ENCODE assay signal across 21 mouse cellular contexts in the genomic region with DNA sequence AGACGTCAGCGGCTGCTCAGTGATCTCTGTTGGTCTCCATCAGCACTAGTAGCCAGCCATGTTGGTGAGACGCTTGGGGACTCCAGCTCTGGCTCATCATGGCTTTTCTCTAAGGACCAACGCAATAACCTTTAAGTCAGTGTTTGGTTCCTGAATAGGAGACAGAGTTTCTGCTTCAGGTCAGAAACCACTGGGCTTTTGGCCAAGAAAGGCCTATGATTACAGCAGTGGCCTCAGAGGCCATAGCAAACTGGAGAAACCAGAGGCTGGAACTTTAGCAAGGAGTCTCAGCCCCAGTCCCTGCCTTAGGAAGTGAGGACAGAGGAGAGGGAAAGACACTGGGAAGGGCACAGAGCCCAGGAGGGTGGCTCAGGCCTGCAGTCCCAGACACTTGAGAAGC. TPM values are rescaled to one million over a fixed set of nuclear protein-coding genes. Genes with fewer than 3 reads are reported as not detected.
DNase-seq lines count a peak whose midpoint lies in the region; TF ChIP-seq lines count a peak whose summit lies in the region.
"Had no signal": no experiment of that assay in that cellular context is flagged by ENCODE, and none has a peak within 500 bp of the region (broad histone marks: within the 10 kb centered on the region; RNA-seq: fewer than 3 reads in every experiment).

No protein-coding gene starts in this region.

- no peak for TF ChIP-seq CTCF in kidney, adult 2 months (conservative IDR thresholded peaks at IDR 0.05; ENCODE audit: insufficient read depth, insufficient read length, low read depth, low read length)
- TF ChIP-seq CTCF in lung, adult 2 months (IDR thresholded peaks at IDR 0.05; ENCODE audit: insufficient read depth, low read length) = no peak

- no peak for TF ChIP-seq POLR2A in kidney, adult 2 months (IDR thresholded peaks at IDR 0.05; ENCODE audit: low read depth, low read length)
- no peak for TF ChIP-seq POLR2A in lung, adult 2 months (IDR thresholded peaks at IDR 0.05; ENCODE audit: borderline replicate concordance, extremely low read depth, low read depth, low read length)

- no peaks in the 10 kb centered on the region for H3K36me3 ChIP-seq in kidney, adult 2 months (ENCODE audit: control insufficient read depth, insufficient read depth, low read length)
- H3K36me3 ChIP-seq: intestine, embryonic 15.5 days; limb, embryonic 15.5 days; midbrain, embryonic 10.5 days; neural tube, embryonic 13.5 days had no signal

- peak; percentile 64 for DNase-seq in adrenal gland, postnatal 10 days
- no peak for DNase-seq in adrenal gland, adult 8-10 months
- DNase-seq in kidney, adult 2 months = peak; percentile 69
- DNase-seq in kidney, adult 11 months = no peak
- peak; percentile 50 for DNase-seq in lung, postnatal 36 days
- DNase-seq in lung, adult 2 months = no peak
- no peak for DNase-seq in urinary bladder, postnatal 14 days (ENCODE audit: low spot score)
- no peak for DNase-seq in right cerebral cortex, adult 2 months (ENCODE audit: low spot score in 2 of 2)
- DNase-seq: cerebellum, adult 8-10 months; gastrocnemius, postnatal 36 days; left cerebral cortex, postnatal 4 days; retina, postnatal 1 day; thymus, adult 18-20 months; thymus, postnatal 4 days had no signal

- H3K27ac ChIP-seq in kidney, adult 2 months (ENCODE audit: insufficient read depth, low read depth, low read length) = no peak overlapping the region
- H3K27ac ChIP-seq: forebrain, embryonic 13.5 days; intestine, embryonic 15.5 days; left cerebral cortex, adult 2 months; limb, embryonic 15.5 days; midbrain, embryonic 10.5 days; neural tube, embryonic 13.5 days had no signal

- no peaks in the 10 kb centered on the region for H3K4me1 ChIP-seq in kidney, adult 2 months (ENCODE audit: control insufficient read depth, insufficient read depth, low read length)
- H3K4me1 ChIP-seq in lung, adult 2 months (ENCODE audit: control insufficient read depth, insufficient read depth, low read length) = peaks cover 3% of the 10 kb centered on the region; the same call in 1 of the 2 replicates
- H3K4me1 ChIP-seq: forebrain, embryonic 13.5 days; neural tube, embryonic 13.5 days had no signal

- 74% methylated on average over 4 of the region's 4 CpGs for WGBS in kidney, adult 2 months
- 83% methylated on average over 4 of the region's 4 CpGs for WGBS in lung, adult 2 months

- H3K4me3 ChIP-seq in kidney, adult 2 months (ENCODE audit: insufficient read depth, low read depth, low read length) = no peak overlapping the region
- no peak overlapping the region for H3K4me3 ChIP-seq in lung, adult 2 months (replicated peaks; ENCODE audit: extremely low read depth, low read depth, low read length)
- H3K4me3 ChIP-seq: forebrain, embryonic 13.5 days; intestine, embryonic 15.5 days; left cerebral cortex, adult 2 months; limb, embryonic 15.5 days; midbrain, embryonic 10.5 days; myocyte; neural tube, embryonic 13.5 days had no signal

- no peaks in the 10 kb centered on the region for H3K27me3 ChIP-seq in kidney, adult 2 months (replicated peaks; ENCODE audit: control insufficient read depth, insufficient read depth, low read length)
- H3K27me3 ChIP-seq: forebrain, embryonic 13.5 days; intestine, embryonic 15.5 days; limb, embryonic 15.5 days; neural tube, embryonic 13.5 days had no signal

RNA-seq across cellular contexts. Expression of gene Furin, which starts 15.3 kb away (rescaled TPM):
- 100 to 1,000 TPM; 113 to 129 TPM for total RNA-seq in adrenal gland, postnatal 10 days (2021)
- total RNA-seq in adrenal gland, adult 8-10 months (2022) = 100 to 1,000 TPM; 153 to 192 (median 166) TPM
- polyA plus RNA-seq in kidney, adult 2 months (2012; rRNA removed) = 145 and 172 TPM in 2 replicates
- 106 and 114 TPM in 2 replicates for polyA plus RNA-seq in lung, adult 2 months (2012; rRNA removed)

RNA-seq across cellular contexts. Expression of gene Fes, which starts 32.8 kb away (rescaled TPM):
- 10 to 100 TPM; 13.2 to 17.1 TPM for total RNA-seq in adrenal gland, postnatal 10 days (2021)
- total RNA-seq in adrenal gland, adult 8-10 months (2022) = 10 to 100 TPM in 3 of 4 experiments, 1 to 10 TPM in 1; 7.1 to 20.3 (median 15.2) TPM
- polyA plus RNA-seq in kidney, adult 2 months (2012; rRNA removed) = 10.0 and 10.8 TPM in 2 replicates
- 51.4 and 60.1 TPM in 2 replicates for polyA plus RNA-seq in lung, adult 2 months (2012; rRNA removed)

RNA-seq across cellular contexts. Expression of gene Man2a2, which starts 49.4 kb away (rescaled TPM):
- 10 to 100 TPM; 56.2 to 93.5 TPM for total RNA-seq in adrenal gland, postnatal 10 days (2021)
- total RNA-seq in adrenal gland, adult 8-10 months (2022) = 100 to 1,000 TPM in 3 of 4 experiments, 10 to 100 TPM in 1; 92.4 to 158 (median 132) TPM
- polyA plus RNA-seq in kidney, adult 2 months (2012; rRNA removed) = 40.4 and 49.9 TPM in 2 replicates
- polyA plus RNA-seq in lung, adult 2 months (2012; rRNA removed) = 93.7 and 96.3 TPM in 2 replicates

Comparison
In these comparisons a context has a peak if more than half of its experiments do, and no peak if none do; other contexts are left out.
1. DNase-seq: peak in adrenal gland, postnatal 10 days (single experiment), kidney, adult 2 months (single experiment) and lung, postnatal 36 days (single experiment); none in adrenal gland, adult 8-10 months (single experiment), kidney, adult 11 months (single experiment), lung, adult 2 months (single experiment), urinary bladder, postnatal 14 days (single experiment) and right cerebral cortex, adult 2 months (0 of 2).